Mouse (Mus musculus): ENCODE data around the gene Fer1l5. TPM values are rescaled to one million over a fixed set of nuclear protein-coding genes. Genes with fewer than 3 reads are reported as not detected.

Gene Fer1l5
- polyA plus RNA-seq, 1 experiment: not detected

- Histone ChIP-seq H3K4me3 (ENCODE audit: insufficient read depth, low read length) (peak overlapping the region; percentile 56; the same call in 1 of the 2 replicates), H3K27ac (ENCODE audit: insufficient read depth, low read length) (no peak overlapping the region), H3K4me1 (ENCODE audit: control insufficient read depth, insufficient read depth, low read length) (peaks cover 6% of the 10 kb centered on the region)
- TF ChIP-seq POLR2A (IDR thresholded peaks at IDR 0.05; ENCODE audit: extremely low read depth, insufficient read depth, low read length) (no peak), CTCF (IDR thresholded peaks at IDR 0.05; ENCODE audit: extremely low read depth, insufficient read depth, low read length) (no peak)
Measured at GRCm38 (mm10) chr1:36445508-36445907, 73.4 kb downstream of the Fer1l5 start.

GRCm38 (mm10) chr1:36446106-36446824 is 74.2 kb downstream of the Fer1l5 start:
- TF ChIP-seq POLR2A (IDR thresholded peaks at IDR 0.05; ENCODE audit: extremely low read depth, insufficient read depth, low read length): no peak
- TF ChIP-seq CTCF (IDR thresholded peaks at IDR 0.05; ENCODE audit: extremely low read depth, insufficient read depth, low read length): no peak
- Histone ChIP-seq H3K4me3 (ENCODE audit: insufficient read depth, low read length) (no peak overlapping the region), H3K27ac (ENCODE audit: insufficient read depth, low read length) (no peak overlapping the region), H3K4me1 (ENCODE audit: control insufficient read depth, insufficient read depth, low read length) (peaks cover 6% of the 10 kb centered on the region)

GRCm38 (mm10) chr1:36446841-36447240 is 74.8 kb downstream of the Fer1l5 start:
- TF ChIP-seq CTCF (IDR thresholded peaks at IDR 0.05; ENCODE audit: extremely low read depth, insufficient read depth, low read length): no peak
- TF ChIP-seq POLR2A (IDR thresholded peaks at IDR 0.05; ENCODE audit: extremely low read depth, insufficient read depth, low read length): no peak
- Histone ChIP-seq H3K4me1 (ENCODE audit: control insufficient read depth, insufficient read depth, low read length) (peaks cover 3% of the 10 kb centered on the region), H3K4me3 (ENCODE audit: insufficient read depth, low read length) (no peak overlapping the region), H3K27ac (ENCODE audit: insufficient read depth, low read length) (no peak overlapping the region)

GRCm38 (mm10) chr1:36454055-36454815 is 82.1 kb downstream of the Fer1l5 start:
- Histone ChIP-seq H3K4me3 (ENCODE audit: insufficient read depth, low read length) (no peak overlapping the region), H3K27ac (ENCODE audit: insufficient read depth, low read length) (no peak overlapping the region), H3K4me1 (ENCODE audit: control insufficient read depth, insufficient read depth, low read length) (no peaks in the 10 kb centered on the region)
- TF ChIP-seq CTCF (IDR thresholded peaks at IDR 0.05; ENCODE audit: extremely low read depth, insufficient read depth, low read length): no peak
- TF ChIP-seq POLR2A (IDR thresholded peaks at IDR 0.05; ENCODE audit: extremely low read depth, insufficient read depth, low read length): no peak

DNA sequence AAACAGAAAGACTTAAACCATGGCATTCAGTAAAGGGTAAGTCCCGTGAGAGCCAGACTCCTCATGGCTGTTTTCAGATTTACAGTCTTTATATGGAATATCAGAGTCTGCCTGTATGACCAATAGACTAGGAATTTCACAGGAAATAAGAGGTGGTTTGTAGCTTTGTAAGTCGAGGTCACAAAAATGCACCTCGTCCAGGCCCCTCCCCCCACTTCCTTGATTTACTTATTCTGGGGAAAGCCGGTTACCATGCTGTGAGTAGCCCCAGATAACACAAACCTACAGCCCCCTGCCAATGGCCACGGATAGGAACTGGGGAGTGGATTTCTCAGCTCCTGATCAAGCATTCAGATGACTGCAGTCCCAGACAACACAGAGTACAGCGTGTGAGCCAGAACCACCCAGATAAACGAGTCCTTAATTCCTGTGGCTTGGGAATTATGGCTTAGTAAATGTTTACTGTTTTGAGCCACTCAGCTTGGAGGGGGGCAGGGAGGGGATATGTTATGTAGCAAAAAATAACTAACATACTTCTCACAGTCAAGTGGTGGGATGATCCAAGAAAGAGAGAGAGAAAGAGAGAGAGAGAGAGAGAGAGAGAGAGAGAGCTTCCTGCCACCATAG is 85.4 kb downstream of the Fer1l5 start:
- H3K4me1 ChIP-seq (ENCODE audit: control insufficient read depth, insufficient read depth, low read length): no peaks in the 10 kb centered on the region
- no peak for TF ChIP-seq CTCF (IDR thresholded peaks at IDR 0.05; ENCODE audit: extremely low read depth, insufficient read depth, low read length)
- TF ChIP-seq POLR2A (IDR thresholded peaks at IDR 0.05; ENCODE audit: extremely low read depth, insufficient read depth, low read length): no peak
- no peak overlapping the region for H3K4me3 ChIP-seq (ENCODE audit: insufficient read depth, low read length)
- no peak overlapping the region for H3K27ac ChIP-seq (ENCODE audit: insufficient read depth, low read length)

- H3K4me3 ChIP-seq (ENCODE audit: insufficient read depth, low read length): no peak overlapping the region
- H3K27ac ChIP-seq (ENCODE audit: insufficient read depth, low read length): no peak overlapping the region
- no peak for TF ChIP-seq CTCF (IDR thresholded peaks at IDR 0.05; ENCODE audit: extremely low read depth, insufficient read depth, low read length)
- TF ChIP-seq POLR2A (IDR thresholded peaks at IDR 0.05; ENCODE audit: extremely low read depth, insufficient read depth, low read length): no peak
- no peaks in the 10 kb centered on the region for H3K4me1 ChIP-seq (ENCODE audit: control insufficient read depth, insufficient read depth, low read length)
Measured at GRCm38 (mm10) chr1:36458169-36458568, 86.1 kb downstream of the Fer1l5 start.

DNA sequence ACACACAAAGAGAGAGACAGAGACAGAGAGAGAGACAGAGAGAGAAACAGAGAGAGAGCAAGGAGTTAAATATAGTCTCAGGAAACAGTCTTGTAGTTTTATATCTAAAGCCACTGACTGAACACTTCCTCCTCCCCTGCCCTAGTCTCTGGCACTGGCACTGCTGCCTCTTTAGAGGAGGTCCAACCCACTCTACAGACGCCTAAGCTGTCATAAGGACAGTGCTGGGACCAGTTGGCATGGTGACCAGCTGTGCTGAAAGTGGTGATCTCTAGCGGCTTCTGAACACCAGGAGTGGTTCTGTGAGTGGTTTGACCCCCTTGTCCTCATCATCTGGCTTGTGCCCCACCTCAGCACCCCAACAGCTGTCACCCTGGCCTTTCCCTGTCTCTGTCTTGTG is 89.7 kb downstream of the Fer1l5 start:
- Histone ChIP-seq H3K4me3 (ENCODE audit: insufficient read depth, low read length) (no peak overlapping the region), H3K4me1 (ENCODE audit: control insufficient read depth, insufficient read depth, low read length) (no peaks in the 10 kb centered on the region), H3K27ac (ENCODE audit: insufficient read depth, low read length) (no peak overlapping the region)
- TF ChIP-seq CTCF (IDR thresholded peaks at IDR 0.05; ENCODE audit: extremely low read depth, insufficient read depth, low read length): no peak
- TF ChIP-seq POLR2A (IDR thresholded peaks at IDR 0.05; ENCODE audit: extremely low read depth, insufficient read depth, low read length): no peak

GRCm38 (mm10) chr1:36465641-36466160 is 93.6 kb downstream of the Fer1l5 start:
- TF ChIP-seq CTCF (IDR thresholded peaks at IDR 0.05; ENCODE audit: extremely low read depth, insufficient read depth, low read length) (no peak), POLR2A (IDR thresholded peaks at IDR 0.05; ENCODE audit: extremely low read depth, insufficient read depth, low read length) (no peak)

GRCm38 (mm10) chr1:36467446-36467845 is 95.4 kb downstream of the Fer1l5 start:
- no peaks in the 10 kb centered on the region for H3K4me1 ChIP-seq (ENCODE audit: control insufficient read depth, insufficient read depth, low read length)
- no peak overlapping the region for H3K4me3 ChIP-seq (ENCODE audit: insufficient read depth, low read length)
- TF ChIP-seq CTCF (IDR thresholded peaks at IDR 0.05; ENCODE audit: extremely low read depth, insufficient read depth, low read length) (no peak), POLR2A (IDR thresholded peaks at IDR 0.05; ENCODE audit: extremely low read depth, insufficient read depth, low read length) (no peak)
- no peak overlapping the region for H3K27ac ChIP-seq (ENCODE audit: insufficient read depth, low read length)

More at GRCm38 (mm10) chr1:36465641-36466160, 93.6 kb downstream of the Fer1l5 start:
- Histone ChIP-seq H3K27ac (ENCODE audit: insufficient read depth, low read length) (no peak overlapping the region), H3K4me1 (ENCODE audit: control insufficient read depth, insufficient read depth, low read length) (no peaks in the 10 kb centered on the region), H3K4me3 (ENCODE audit: insufficient read depth, low read length) (no peak overlapping the region)
